Mouse (Mus musculus): ENCODE data around the gene E130208F15Rik. TPM values are rescaled to one million over a fixed set of nuclear protein-coding genes. Genes with fewer than 3 reads are reported as not detected.

Gene E130208F15Rik
- polyA plus RNA-seq, 1 experiment = 0.25 TPM

GRCm38 (mm10) chr7:30288046-30288445 is 33.5 kb upstream of the E130208F15Rik start:
- Histone ChIP-seq H3K36me3 (replicated peaks; ENCODE audit: low read length) (no peaks in the 10 kb centered on the region), H3K4me1 (peaks cover 12% of the 10 kb centered on the region), H3K4me3 (replicated peaks) (no peak overlapping the region), H3K9me3 (no peaks in the 10 kb centered on the region), H3K27me3 (replicated peaks) (peaks cover 48% of the 10 kb centered on the region)
- TF ChIP-seq FLI1 (IDR thresholded peaks at IDR 0.05; ENCODE audit: low read length) (no peak), GATA1 (IDR thresholded peaks at IDR 0.05; ENCODE audit: borderline replicate concordance, low read length) (no peak)

- H3K27me3 ChIP-seq (replicated peaks) = peaks cover 48% of the 10 kb centered on the region
- H3K4me1 ChIP-seq = peaks cover 12% of the 10 kb centered on the region
- H3K9me3 ChIP-seq = no peaks in the 10 kb centered on the region
- H3K4me3 ChIP-seq (replicated peaks) = peak overlapping the region; percentile 59
- TF ChIP-seq FLI1 (IDR thresholded peaks at IDR 0.05; ENCODE audit: low read length) (no peak), GATA1 (IDR thresholded peaks at IDR 0.05; ENCODE audit: borderline replicate concordance, low read length) (no peak)
- no peaks in the 10 kb centered on the region for H3K36me3 ChIP-seq (replicated peaks; ENCODE audit: low read length)
These were observed 32.3 kb upstream of the E130208F15Rik start for GRCm38 (mm10) chr7:30289071-30289713.

GRCm38 (mm10) chr7:30289714-30290399 is 31.7 kb upstream of the E130208F15Rik start:
- H3K36me3 ChIP-seq (replicated peaks; ENCODE audit: low read length) = no peaks in the 10 kb centered on the region
- H3K9me3 ChIP-seq = no peaks in the 10 kb centered on the region
- TF ChIP-seq GATA1 (IDR thresholded peaks at IDR 0.05; ENCODE audit: borderline replicate concordance, low read length) = no peak
- no peak for TF ChIP-seq FLI1 (IDR thresholded peaks at IDR 0.05; ENCODE audit: low read length)
- no peak overlapping the region for H3K4me3 ChIP-seq (replicated peaks)
- H3K27me3 ChIP-seq (replicated peaks) = peaks cover 50% of the 10 kb centered on the region
- peaks cover 12% of the 10 kb centered on the region for H3K4me1 ChIP-seq

GRCm38 (mm10) chr7:30291215-30292131 is 30.1 kb upstream of the E130208F15Rik start, which contains the start of gene Clip3:
Gene Clip3 (plus strand): TSS chr7:30291728.
- Histone ChIP-seq H3K27me3 (replicated peaks) (peaks cover 55% of the 10 kb centered on the region), H3K36me3 (replicated peaks; ENCODE audit: low read length) (no peaks in the 10 kb centered on the region), H3K4me1 (peaks cover 8% of the 10 kb centered on the region; the same call in 1 of the 2 replicates), H3K9me3 (no peaks in the 10 kb centered on the region), H3K4me3 (replicated peaks) (peak within 1 kb of the TSS; percentile 64)
- TF ChIP-seq GATA1 (IDR thresholded peaks at IDR 0.05; ENCODE audit: borderline replicate concordance, low read length) (no peak), FLI1 (IDR thresholded peaks at IDR 0.05; ENCODE audit: low read length) (no peak)

GRCm38 (mm10) chr7:30293795-30294194 is 27.7 kb upstream of the E130208F15Rik start:
- no peaks in the 10 kb centered on the region for H3K9me3 ChIP-seq
- no peaks in the 10 kb centered on the region for H3K36me3 ChIP-seq (replicated peaks; ENCODE audit: low read length)
- H3K4me3 ChIP-seq (replicated peaks) = no peak overlapping the region
- peaks cover 8% of the 10 kb centered on the region; the same call in 1 of the 2 replicates for H3K4me1 ChIP-seq
- TF ChIP-seq GATA1 (IDR thresholded peaks at IDR 0.05; ENCODE audit: borderline replicate concordance, low read length) (no peak), FLI1 (IDR thresholded peaks at IDR 0.05; ENCODE audit: low read length) (no peak)
- peaks cover 50% of the 10 kb centered on the region for H3K27me3 ChIP-seq (replicated peaks)

- no peaks in the 10 kb centered on the region for H3K9me3 ChIP-seq
- H3K36me3 ChIP-seq (replicated peaks; ENCODE audit: low read length) = no peaks in the 10 kb centered on the region
- TF ChIP-seq GATA1 (IDR thresholded peaks at IDR 0.05; ENCODE audit: borderline replicate concordance, low read length) = no peak
- no peak for TF ChIP-seq FLI1 (IDR thresholded peaks at IDR 0.05; ENCODE audit: low read length)
- H3K27me3 ChIP-seq (replicated peaks) = peaks cover 45% of the 10 kb centered on the region
- no peak overlapping the region for H3K4me3 ChIP-seq (replicated peaks)
- H3K4me1 ChIP-seq = peaks cover 11% of the 10 kb centered on the region; the same call in 1 of the 2 replicates
These were observed 27.2 kb upstream of the E130208F15Rik start for GRCm38 (mm10) chr7:30294296-30294695.

- Histone ChIP-seq H3K36me3 (replicated peaks; ENCODE audit: low read length) (no peaks in the 10 kb centered on the region), H3K4me1 (peaks cover 14% of the 10 kb centered on the region; the same call in 1 of the 2 replicates), H3K4me3 (replicated peaks) (no peak overlapping the region), H3K27me3 (replicated peaks) (peaks cover 37% of the 10 kb centered on the region), H3K9me3 (no peaks in the 10 kb centered on the region)
- no peak for TF ChIP-seq GATA1 (IDR thresholded peaks at IDR 0.05; ENCODE audit: borderline replicate concordance, low read length)
- TF ChIP-seq FLI1 (IDR thresholded peaks at IDR 0.05; ENCODE audit: low read length) = no peak
These were observed 26.4 kb upstream of the E130208F15Rik start for GRCm38 (mm10) chr7:30295103-30295502.

- H3K9me3 ChIP-seq = no peaks in the 10 kb centered on the region
- peaks cover 6% of the 10 kb centered on the region; the same call in 1 of the 2 replicates for H3K4me1 ChIP-seq
These were observed 24.7 kb upstream of the E130208F15Rik start for GRCm38 (mm10) chr7:30296816-30297215.

GRCm38 (mm10) chr7:30297266-30297665 is 24.3 kb upstream of the E130208F15Rik start:
- H3K27me3 ChIP-seq (replicated peaks) = peaks cover 21% of the 10 kb centered on the region
- H3K9me3 ChIP-seq = no peaks in the 10 kb centered on the region

More at GRCm38 (mm10) chr7:30296816-30297215, 24.7 kb upstream of the E130208F15Rik start:
- no peak overlapping the region for H3K4me3 ChIP-seq (replicated peaks)
- no peaks in the 10 kb centered on the region for H3K36me3 ChIP-seq (replicated peaks; ENCODE audit: low read length)
- H3K27me3 ChIP-seq (replicated peaks) = peaks cover 23% of the 10 kb centered on the region
- TF ChIP-seq FLI1 (IDR thresholded peaks at IDR 0.05; ENCODE audit: low read length) = no peak
- TF ChIP-seq GATA1 (IDR thresholded peaks at IDR 0.05; ENCODE audit: borderline replicate concordance, low read length) = no peak

More at GRCm38 (mm10) chr7:30297266-30297665, 24.3 kb upstream of the E130208F15Rik start:
- Histone ChIP-seq H3K4me3 (replicated peaks) (no peak overlapping the region), H3K36me3 (replicated peaks; ENCODE audit: low read length) (no peaks in the 10 kb centered on the region), H3K4me1 (peaks cover 6% of the 10 kb centered on the region; the same call in 1 of the 2 replicates)
- no peak for TF ChIP-seq GATA1 (IDR thresholded peaks at IDR 0.05; ENCODE audit: borderline replicate concordance, low read length)
- TF ChIP-seq FLI1 (IDR thresholded peaks at IDR 0.05; ENCODE audit: low read length) = no peak

Measured in megakaryocyte, embryonic 14.5 days (primary cell).